Mouse (Mus musculus) heart, embryonic 11.5 days (tissue): ENCODE measurements at regions not wholly inside any gene's neighbourhood (a gene's known extent, or its start where the extent isn't known, plus 50 kb on each side); places are given as distances from the start of the nearest gene placed in this dataset.

Source experiments
- ATAC-seq: fragments of 200-750 bp; cut with Nextera tagmentation; replicated peaks from 2 replicates; pipeline ENCODE4 v1.8.0; 2017; ENCODE audit warnings: moderate library complexity; ENCODE audit not compliant: insufficient number of reproducible peaks, low FRiP score, low TSS enrichment
- H3K27ac ChIP-seq: fragments of 300-500 bp; sonication (generic); 2 replicates; pipeline ENCODE4 v1.5.1; 2014; ENCODE audit warnings: mild to moderate bottlenecking, low read depth, low read length
- H3K27me3 ChIP-seq: fragments of 300-500 bp; sonication (generic); 2 replicates; pipeline ENCODE4 v1.6.1; 2014; ENCODE audit warnings: mild to moderate bottlenecking, low read length, mixed read lengths; ENCODE audit not compliant: control insufficient read depth, insufficient read depth
- H3K36me3 ChIP-seq: fragments of 300-500 bp; sonication (generic); 2 replicates; pipeline ENCODE4 v1.6.1; 2014; ENCODE audit warnings: mild to moderate bottlenecking, low read length, moderate library complexity, mixed read lengths; ENCODE audit not compliant: control insufficient read depth, insufficient read depth
- H3K4me1 ChIP-seq: fragments of 300-500 bp; sonication (generic); 2 replicates; pipeline ENCODE4 v1.6.1; 2014; ENCODE audit warnings: low read length; ENCODE audit not compliant: control insufficient read depth, insufficient read depth
- H3K4me2 ChIP-seq: fragments of 300-500 bp; sonication (generic); 2 replicates; pipeline ENCODE4 v1.6.1; 2014; ENCODE audit warnings: mild to moderate bottlenecking, moderate library complexity
- H3K4me3 ChIP-seq: fragments of 300-500 bp; sonication (generic); 2 replicates; pipeline ENCODE4 v1.5.1; 2014; ENCODE audit warnings: low read depth, low read length
- H3K9ac ChIP-seq: fragments of 300-500 bp; sonication (generic); 2 replicates; pipeline ENCODE4 v1.6.1; 2014; ENCODE audit warnings: mild to moderate bottlenecking, low read depth, low read length, moderate library complexity
- H3K9me3 ChIP-seq: fragments of 300-500 bp; sonication (generic); replicated peaks from 2 replicates; pipeline ENCODE4 v1.6.1; 2016; ENCODE audit warnings: low read length; ENCODE audit not compliant: control insufficient read depth
- WGBS: fragments of 180-500 bp; shearing (Covaris S2); extraction: QIAGEN DNeasy Blood & Tissue Kit; methylation state at CpG from one replicate; pipeline ENCODE4 v1.1.7; 2014; ENCODE audit not compliant: insufficient replicate concordance; 5-methylcytosine and 5-hydroxymethylcytosine counted together

DNA sequence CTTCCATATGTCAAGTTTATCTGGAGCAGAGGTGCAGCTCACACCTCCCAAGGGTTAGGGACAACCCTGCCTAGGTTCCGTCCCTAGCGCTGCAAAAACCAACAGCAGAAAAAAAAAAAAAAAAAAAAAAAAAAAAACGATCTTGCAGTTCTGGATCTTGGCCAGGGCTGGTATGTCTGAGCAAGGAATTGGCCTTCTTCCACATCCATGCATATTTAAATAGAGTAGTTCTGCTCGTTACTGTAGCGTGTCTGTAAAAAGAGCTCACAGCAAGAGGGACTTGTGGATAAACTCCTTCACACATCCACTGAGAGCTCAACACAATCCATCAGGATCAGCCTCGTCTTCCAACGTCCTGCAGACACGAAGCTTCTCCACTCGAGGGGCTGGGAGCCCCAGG lies 639.4 kb upstream of the Adam5 start:
- Histone ChIP-seq H3K27ac (no peak overlapping the region), H3K36me3 (no peaks in the 10 kb centered on the region), H3K27me3 (no peaks in the 10 kb centered on the region), H3K9me3 (no peaks in the 10 kb centered on the region), H3K4me2 (no peak overlapping the region), H3K4me3 (no peak overlapping the region), H3K4me1 (peaks cover 5% of the 10 kb centered on the region), H3K9ac (no peak overlapping the region)
- ATAC-seq: no peak
- WGBS: 34% methylated on average over 9 of the region's 9 CpGs

DNA sequence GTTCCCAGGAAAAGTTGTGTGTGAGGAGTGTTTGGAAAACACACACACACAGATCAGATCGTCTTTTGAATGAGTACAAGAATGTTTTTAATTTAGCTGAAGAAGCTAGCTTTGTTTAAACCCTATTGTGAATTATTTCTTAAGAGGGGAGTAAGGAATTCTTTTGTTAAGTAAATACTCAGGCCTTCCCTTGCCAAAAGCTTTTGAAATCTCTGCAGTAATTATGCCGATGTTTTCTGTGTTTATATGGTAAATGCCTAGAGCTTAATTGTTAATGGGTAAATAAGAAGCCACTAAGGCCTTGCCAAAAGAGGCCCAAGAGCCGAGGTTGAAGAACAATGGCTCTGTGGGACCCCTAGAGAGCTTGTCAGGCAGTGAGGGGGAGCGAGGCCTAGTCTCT lies 638.3 kb upstream of the Adam5 start:
- 54% methylated on average over 4 of the region's 4 CpGs for WGBS
- H3K36me3 ChIP-seq: no peaks in the 10 kb centered on the region
- H3K9ac ChIP-seq: no peak overlapping the region
- peaks cover 5% of the 10 kb centered on the region for H3K4me1 ChIP-seq
- H3K9me3 ChIP-seq: no peaks in the 10 kb centered on the region
- no peak overlapping the region for H3K27ac ChIP-seq
- no peaks in the 10 kb centered on the region for H3K27me3 ChIP-seq
- H3K4me2 ChIP-seq: no peak overlapping the region
- ATAC-seq: no peak
- H3K4me3 ChIP-seq: no peak overlapping the region

DNA sequence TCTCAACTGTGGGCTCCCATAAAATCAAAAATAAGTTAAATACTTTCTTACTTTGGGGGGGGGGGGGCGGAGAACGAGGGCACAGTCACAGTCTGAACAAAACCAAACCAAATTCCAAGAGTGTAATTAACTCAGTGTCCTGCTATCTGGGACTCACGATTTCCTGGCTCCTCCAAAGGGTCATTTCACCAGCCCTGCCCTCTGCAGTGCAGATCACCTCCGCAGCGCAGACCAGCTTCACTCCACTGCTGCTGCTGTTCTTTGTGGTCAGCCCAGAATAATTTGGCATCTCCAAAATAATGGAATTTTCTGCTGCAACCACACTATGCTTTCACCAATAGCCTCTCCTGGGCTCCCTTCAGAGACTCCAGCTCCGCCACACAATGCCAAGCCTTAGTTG lies 631.5 kb upstream of the Adam5 start:
- H3K4me2 ChIP-seq: no peak overlapping the region
- WGBS: 71% methylated on average over 6 of the region's 6 CpGs
- no peak overlapping the region for H3K27ac ChIP-seq
- no peaks in the 10 kb centered on the region for H3K9me3 ChIP-seq
- no peaks in the 10 kb centered on the region for H3K36me3 ChIP-seq
- ATAC-seq: no peak
- H3K27me3 ChIP-seq: no peaks in the 10 kb centered on the region
- no peaks in the 10 kb centered on the region for H3K4me1 ChIP-seq
- no peak overlapping the region for H3K4me3 ChIP-seq
- H3K9ac ChIP-seq: no peak overlapping the region

DNA sequence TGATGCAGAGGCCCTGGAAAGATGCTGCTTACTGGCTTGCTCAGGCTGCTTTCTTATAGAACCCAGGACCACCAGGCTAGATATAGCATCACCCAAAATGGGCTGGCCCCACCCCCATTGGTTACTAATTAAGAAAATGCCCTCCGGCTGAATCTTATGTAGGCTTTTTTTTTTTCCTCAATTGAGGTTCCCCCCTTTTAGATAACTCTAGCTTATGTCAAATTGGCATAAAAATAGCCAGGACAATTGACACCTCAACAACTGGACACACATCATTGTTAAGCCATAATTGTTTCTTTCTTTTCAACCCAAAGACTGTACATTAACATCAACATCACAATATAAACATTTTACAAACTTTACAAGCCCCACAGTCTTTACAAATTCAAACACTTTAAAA lies 630.8 kb upstream of the Adam5 start:
- Histone ChIP-seq H3K4me2 (no peak overlapping the region), H3K4me1 (no peaks in the 10 kb centered on the region), H3K4me3 (no peak overlapping the region), H3K36me3 (no peaks in the 10 kb centered on the region), H3K9ac (no peak overlapping the region), H3K27me3 (no peaks in the 10 kb centered on the region), H3K9me3 (no peaks in the 10 kb centered on the region), H3K27ac (no peak overlapping the region)
- ATAC-seq: no peak
- 79% methylated on average over 1 of the region's 1 CpGs for WGBS

DNA sequence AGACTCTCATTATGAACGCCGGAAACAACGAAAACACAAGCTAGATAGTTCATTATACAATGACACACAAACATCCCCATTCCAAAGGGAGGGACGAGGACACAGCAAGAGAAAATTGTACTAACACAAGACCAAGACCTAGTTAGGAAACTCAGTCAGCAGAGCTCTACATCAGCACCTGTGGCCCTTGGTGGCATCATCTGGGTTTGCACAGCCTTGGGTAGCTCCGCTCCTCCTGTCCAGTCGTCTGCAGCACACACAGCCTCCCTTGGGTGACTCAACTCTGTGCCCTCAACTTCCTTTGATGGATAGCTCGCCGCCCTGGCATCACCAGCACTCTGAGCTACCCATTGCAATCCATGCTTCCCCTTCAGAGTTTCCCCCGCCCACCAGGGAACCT lies 629.7 kb upstream of the Adam5 start:
- H3K36me3 ChIP-seq: no peaks in the 10 kb centered on the region
- no peak for ATAC-seq
- H3K4me2 ChIP-seq: no peak overlapping the region
- no peaks in the 10 kb centered on the region for H3K27me3 ChIP-seq
- 91% methylated on average over 9 of the region's 9 CpGs for WGBS
- H3K9ac ChIP-seq: no peak overlapping the region
- no peak overlapping the region for H3K4me3 ChIP-seq
- H3K4me1 ChIP-seq: no peaks in the 10 kb centered on the region
- H3K27ac ChIP-seq: no peak overlapping the region
- H3K9me3 ChIP-seq: no peaks in the 10 kb centered on the region

DNA sequence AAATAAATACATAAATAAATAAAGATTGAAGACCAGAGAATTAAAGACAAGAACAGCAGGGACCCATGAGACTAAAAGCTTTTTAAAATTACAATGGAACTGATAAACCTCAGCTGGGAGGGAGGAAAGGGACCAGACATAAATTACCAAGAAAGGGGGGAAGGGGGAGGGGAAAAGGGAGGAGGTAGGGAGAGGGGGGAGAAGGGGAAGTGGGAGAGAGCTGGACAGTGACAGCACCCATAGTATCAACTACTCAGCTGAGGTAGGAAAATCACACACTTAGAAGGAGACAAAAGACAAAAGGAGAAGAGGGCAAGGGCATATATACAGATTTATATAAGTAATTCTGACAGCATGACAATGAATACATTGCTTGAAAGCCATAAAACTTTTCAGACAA lies 626.4 kb upstream of the Adam5 start:
- H3K4me3 ChIP-seq: no peak overlapping the region
- H3K27ac ChIP-seq: no peak overlapping the region
- no peaks in the 10 kb centered on the region for H3K36me3 ChIP-seq
- ATAC-seq: no peak
- no peaks in the 10 kb centered on the region for H3K9me3 ChIP-seq
- H3K4me1 ChIP-seq: no peaks in the 10 kb centered on the region
- no peak overlapping the region for H3K4me2 ChIP-seq
- H3K9ac ChIP-seq: no peak overlapping the region
- H3K27me3 ChIP-seq: no peaks in the 10 kb centered on the region

DNA sequence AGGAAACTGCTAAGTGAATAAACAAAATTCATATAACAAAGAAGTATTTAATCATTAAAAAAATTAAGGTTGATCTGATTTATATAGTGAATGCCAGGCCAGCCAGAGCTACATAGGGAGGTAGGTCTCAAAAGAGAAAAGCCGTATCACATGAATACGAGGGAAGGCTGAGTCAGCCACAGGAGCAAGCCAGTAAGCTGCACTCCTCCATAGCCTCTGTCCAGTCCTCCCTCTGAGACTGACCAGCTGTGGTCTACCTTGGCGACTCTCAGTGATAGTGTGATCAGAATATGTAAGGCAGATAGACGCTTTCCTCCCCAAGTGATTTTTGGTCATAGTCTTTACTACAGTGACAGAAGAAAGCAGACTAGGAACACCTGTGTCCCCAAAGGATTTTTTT lies 625.4 kb upstream of the Adam5 start:
- Histone ChIP-seq H3K27me3 (no peaks in the 10 kb centered on the region), H3K9me3 (no peaks in the 10 kb centered on the region), H3K27ac (no peak overlapping the region), H3K36me3 (no peaks in the 10 kb centered on the region), H3K4me3 (no peak overlapping the region), H3K4me1 (no peaks in the 10 kb centered on the region), H3K4me2 (no peak overlapping the region), H3K9ac (no peak overlapping the region)
- WGBS: 72% methylated on average over 4 of the region's 4 CpGs
- no peak for ATAC-seq

DNA sequence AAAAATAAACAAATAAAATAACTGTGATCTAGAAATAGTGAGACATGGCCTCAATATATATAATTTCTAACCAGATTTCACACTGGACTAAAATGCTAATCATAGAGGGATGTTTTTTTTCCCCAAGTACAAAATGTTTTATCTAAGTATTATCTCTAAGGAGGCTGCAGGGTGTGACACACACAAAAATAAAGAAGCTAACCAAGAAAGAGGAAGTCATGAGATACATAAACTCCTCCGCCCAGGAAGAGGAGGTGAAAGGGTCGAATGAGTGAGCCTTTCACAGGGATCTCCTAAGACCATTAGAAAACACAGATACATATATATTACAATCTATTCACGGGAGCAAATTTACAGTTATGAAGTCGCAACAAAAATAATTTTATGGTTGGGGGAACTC lies 623.7 kb upstream of the Adam5 start:
- no peak overlapping the region for H3K4me3 ChIP-seq
- H3K27ac ChIP-seq: no peak overlapping the region
- WGBS: 69% methylated on average over 4 of the region's 4 CpGs

DNA sequence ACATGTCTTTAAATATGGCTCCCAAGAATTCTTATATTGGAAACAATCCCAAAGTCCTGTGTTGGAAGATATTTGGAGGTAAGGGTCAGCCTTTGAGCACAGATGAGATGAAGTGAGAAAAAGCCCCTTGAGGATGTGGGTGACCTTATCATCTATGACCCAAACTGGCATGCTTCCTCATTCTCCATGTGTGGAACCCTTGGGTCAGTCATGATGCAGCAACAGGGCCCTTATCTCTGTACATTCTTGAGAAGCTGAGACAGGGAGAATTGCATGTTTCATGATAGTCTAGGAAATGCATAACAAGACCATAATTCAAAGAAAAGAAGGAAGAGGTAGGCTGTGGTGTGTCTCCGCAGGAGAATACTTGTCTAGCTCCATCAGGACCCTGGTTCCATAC lies 621.8 kb upstream of the Adam5 start:
- Histone ChIP-seq H3K36me3 (no peaks in the 10 kb centered on the region), H3K4me2 (no peak overlapping the region), H3K4me3 (no peak overlapping the region), H3K9ac (no peak overlapping the region), H3K9me3 (no peaks in the 10 kb centered on the region), H3K27ac (no peak overlapping the region), H3K4me1 (no peaks in the 10 kb centered on the region), H3K27me3 (no peaks in the 10 kb centered on the region)
- 82% methylated on average over 1 of the region's 1 CpGs for WGBS
- no peak for ATAC-seq

More for the DNA sequence above, 623.7 kb upstream of the Adam5 start:
- Histone ChIP-seq H3K36me3 (no peaks in the 10 kb centered on the region), H3K4me1 (no peaks in the 10 kb centered on the region), H3K27me3 (no peaks in the 10 kb centered on the region), H3K9ac (no peak overlapping the region), H3K4me2 (no peak overlapping the region), H3K9me3 (no peaks in the 10 kb centered on the region)
- no peak for ATAC-seq
